Mouse (Mus musculus) kidney, adult 2 months (tissue): ENCODE data around the gene Gpc6.

Experiments
- CTCF ChIP-seq: fragments of 200-500 bp; conservative IDR thresholded peaks from 2 replicates; pipeline ENCODE4 v1.5.1; 2011; ENCODE audit warnings: low read depth, mild to moderate bottlenecking, control low read depth, low read length, moderate library complexity, mixed read lengths; ENCODE audit not compliant: insufficient read depth, insufficient read length
- POLR2A ChIP-seq: fragments of 200-500 bp; IDR thresholded peaks from one replicate; pipeline ENCODE4 v1.6.1; 2011; ENCODE audit warnings: low read depth, low read length, control low read depth

DNA sequence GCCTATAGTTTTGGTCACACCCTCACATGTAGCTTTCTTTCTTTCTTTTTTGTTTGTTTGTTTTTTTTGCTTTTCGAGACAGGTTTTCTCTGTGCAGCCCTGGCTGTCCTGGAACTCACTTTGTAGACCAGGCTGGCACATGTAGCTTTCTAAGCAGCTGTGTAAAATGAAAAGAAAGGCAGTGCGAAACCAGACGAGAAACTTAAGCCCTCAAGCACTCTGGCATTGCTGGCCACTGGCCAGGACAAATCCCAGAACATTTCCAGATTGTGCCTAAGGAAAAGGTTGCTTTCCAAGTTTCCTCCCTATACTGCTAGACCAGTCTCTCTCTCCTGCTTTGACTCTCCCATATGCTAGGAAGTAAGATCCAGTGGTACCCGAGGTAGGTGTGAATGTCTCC lies 221.6 kb downstream of the Gpc6 start:
- TF ChIP-seq CTCF = no peak
- TF ChIP-seq POLR2A = no peak
